Mouse (Mus musculus) small intestine, adult 2 months (tissue): ENCODE data around the gene Elmod1.

Experiments used
- CTCF ChIP-seq: fragments of 200-500 bp; IDR thresholded peaks from 2 replicates; pipeline ENCODE4 v1.5.1; 2012; ENCODE audit warnings: low read depth, mild to moderate bottlenecking, control low read depth, inconsistent platforms, low read length, moderate library complexity, mixed read lengths; ENCODE audit not compliant: insufficient replicate concordance, insufficient read length; ENCODE audit errors: extremely low read depth
- POLR2A ChIP-seq: fragments of 200-500 bp; IDR thresholded peaks from 2 replicates; pipeline ENCODE4 v1.6.1; 2012; ENCODE audit warnings: low read depth, mild to moderate bottlenecking, control low read depth, inconsistent platforms, low read length, moderate library complexity

DNA sequence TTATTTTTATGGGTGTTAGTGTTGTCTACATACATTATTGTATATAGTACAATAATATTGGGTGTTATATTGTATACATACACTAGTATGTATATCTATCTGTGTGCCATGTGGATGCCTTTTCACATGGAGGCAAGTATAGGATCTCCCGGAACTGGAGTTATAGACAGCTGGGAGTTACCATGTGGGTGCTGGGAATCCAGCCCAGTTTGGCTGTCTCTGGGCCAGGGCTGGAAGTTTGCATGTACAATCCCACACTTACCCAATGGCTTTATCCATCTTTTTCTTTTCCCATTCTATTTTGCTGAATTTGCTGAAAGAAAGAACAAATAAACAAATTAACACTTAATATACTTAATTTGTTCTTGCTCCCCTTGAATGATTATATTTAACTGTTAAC lies 54.0 kb downstream of the Elmod1 start:
- TF ChIP-seq CTCF (no peak), POLR2A (no peak)
